Mouse (Mus musculus): ENCODE data around the gene Pde2a. TPM values are rescaled to one million over a fixed set of nuclear protein-coding genes. Genes with fewer than 3 reads are reported as not detected.

The Pde2a gene
- polyA plus RNA-seq, 1 experiment from 2014 or later, result 12.5 TPM

DNA sequence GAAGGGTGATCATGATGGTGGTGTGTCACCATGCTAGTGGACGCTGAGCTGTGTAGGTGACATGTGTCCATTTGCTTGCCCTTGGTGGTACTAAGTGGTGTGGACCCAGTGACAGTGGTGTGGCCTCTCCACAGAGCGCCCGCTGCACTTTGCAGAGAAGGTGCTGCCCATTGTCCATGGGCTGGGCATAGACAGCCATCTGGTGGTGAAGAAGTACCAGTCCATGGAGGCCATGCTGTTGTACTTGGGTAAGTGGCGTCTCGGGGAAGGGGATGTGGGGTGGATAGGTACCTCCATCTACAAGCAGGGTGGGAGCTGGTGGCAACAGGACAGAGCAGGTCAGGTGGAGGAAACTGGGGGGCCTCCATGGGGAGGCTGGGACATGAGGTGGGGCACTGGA is 17.7 kb upstream of the Pde2a start:
- Histone ChIP-seq H3K9me3 (replicated peaks) (no peaks in the 10 kb centered on the region), H3K4me1 (0 out of 2 replicates have a peak, but pooled peaks cover 3% of the 10 kb centered on the region), H3K4me3 (replicated peaks) (no peak overlapping the region), H3K27me3 (no peaks in the 10 kb centered on the region), H3K36me3 (peaks cover 90% of the 10 kb centered on the region), H3K4me2 (replicated peaks) (no peak overlapping the region), H3K9ac (no peak overlapping the region), H3K27ac (replicated peaks) (no peak overlapping the region)
- WGBS, result 91% methylated on average over 5 of the region's 5 CpGs
- no peak for ATAC-seq (ENCODE audit: insufficient number of reproducible peaks, low FRiP score, low TSS enrichment, low read depth)

DNA sequence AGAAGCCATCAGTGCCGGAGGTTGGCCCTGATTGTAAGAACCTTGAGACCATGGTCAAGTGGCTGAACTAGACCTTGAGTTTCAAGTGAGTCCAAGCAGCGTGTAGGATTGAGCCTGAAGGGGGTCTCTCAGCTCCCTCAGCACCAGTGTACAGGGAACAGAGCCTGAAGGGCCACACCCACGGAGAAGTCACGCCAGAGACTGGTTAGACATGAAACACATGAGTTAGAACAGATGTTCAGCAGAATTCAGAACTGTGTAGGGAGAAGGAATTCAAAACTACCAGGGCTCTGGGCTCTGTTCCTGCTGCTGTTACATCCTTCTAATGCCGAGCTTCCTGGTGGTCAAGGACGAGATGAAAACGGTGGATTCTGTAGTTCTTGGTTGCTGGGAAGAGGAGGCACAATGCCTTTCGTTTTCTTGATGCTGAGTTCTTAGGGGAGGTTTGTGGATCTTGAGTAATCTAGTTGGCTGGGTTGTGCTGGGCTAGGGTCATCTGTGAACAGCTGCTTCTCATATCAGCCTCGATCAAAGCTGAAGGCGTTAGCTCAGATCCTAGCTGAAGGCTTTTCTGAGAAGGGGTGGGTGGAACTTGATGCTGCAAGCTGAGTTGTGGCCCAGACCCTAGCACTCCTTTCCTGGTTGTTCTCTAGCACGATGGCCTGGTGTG is 11.1 kb upstream of the Pde2a start, which contains the start of gene Gm45837:
Gene Gm45837, plus strand, starts transcription at position 620 of the 670 bp plus-strand sequence.
- Histone ChIP-seq H3K9me3 (replicated peaks) (no peaks in the 10 kb centered on the region), H3K4me2 (replicated peaks) (no peak within 1 kb of the TSS), H3K4me3 (replicated peaks) (no peak within 1 kb of the TSS), H3K36me3 (peaks cover 55% of the 10 kb centered on the region), H3K9ac (no peak within 1 kb of the TSS), H3K27me3 (no peaks in the 10 kb centered on the region), H3K27ac (replicated peaks) (peak within 1 kb of the TSS; percentile 60), H3K4me1 (peaks cover 16% of the 10 kb centered on the region)
- no peak for ATAC-seq (ENCODE audit: insufficient number of reproducible peaks, low FRiP score, low TSS enrichment, low read depth)
- 46% methylated on average over 11 of the region's 11 CpGs for WGBS

DNA sequence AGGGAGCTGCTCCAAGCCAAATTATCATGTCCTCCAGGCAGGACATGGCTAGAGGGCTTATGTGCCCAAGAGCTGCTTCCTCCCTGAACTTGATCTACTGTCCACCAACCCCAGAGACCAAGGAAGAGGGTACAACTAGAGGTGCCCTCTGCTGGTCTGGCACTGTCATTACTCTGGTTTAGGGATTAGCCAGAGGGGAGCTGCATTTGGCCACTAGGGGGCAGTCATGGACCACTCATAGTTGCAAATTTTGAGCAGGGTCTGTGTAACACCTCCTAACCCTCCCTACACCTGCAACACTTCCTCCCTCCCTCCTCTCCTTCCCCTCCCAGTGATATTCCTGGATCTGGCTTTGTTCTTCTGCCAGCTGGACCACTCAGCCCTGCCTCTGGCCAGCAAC is 8.7 kb upstream of the Pde2a start:
- no peak for ATAC-seq (ENCODE audit: insufficient number of reproducible peaks, low FRiP score, low TSS enrichment, low read depth)
- no peak overlapping the region for H3K9ac ChIP-seq
- no peak overlapping the region for H3K27ac ChIP-seq (replicated peaks)
- H3K4me1 ChIP-seq, result peaks cover 26% of the 10 kb centered on the region
- H3K36me3 ChIP-seq, result peaks cover 40% of the 10 kb centered on the region
- no peak overlapping the region for H3K4me3 ChIP-seq (replicated peaks)
- H3K4me2 ChIP-seq (replicated peaks), result no peak overlapping the region
- H3K9me3 ChIP-seq (replicated peaks), result no peaks in the 10 kb centered on the region
- peaks cover 5% of the 10 kb centered on the region; the same call in 1 of the 2 replicates for H3K27me3 ChIP-seq

DNA sequence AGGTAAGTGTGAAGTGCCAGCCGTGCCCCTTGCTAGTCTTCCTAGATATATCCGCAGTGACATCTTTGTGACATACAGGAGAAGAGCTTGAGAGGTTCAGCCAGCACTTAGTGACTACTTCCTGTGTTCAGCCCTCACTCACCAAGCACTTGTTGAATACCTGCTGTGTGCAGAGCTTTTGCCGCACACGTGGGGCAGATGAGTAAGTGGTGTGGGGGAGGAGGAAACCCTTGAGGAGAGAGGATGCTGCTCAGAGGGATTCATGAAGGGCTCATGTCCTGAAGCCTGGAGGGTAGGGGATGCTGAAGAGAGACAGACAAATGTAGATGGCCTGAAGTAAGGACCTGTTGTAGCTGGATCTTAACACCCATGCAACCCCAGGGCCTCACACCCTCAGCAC is 7.3 kb upstream of the Pde2a start:
- Histone ChIP-seq H3K4me2 (replicated peaks) (no peak overlapping the region), H3K27me3 (peaks cover 12% of the 10 kb centered on the region; the same call in 1 of the 2 replicates), H3K9me3 (replicated peaks) (no peaks in the 10 kb centered on the region), H3K36me3 (peaks cover 26% of the 10 kb centered on the region), H3K4me3 (replicated peaks) (no peak overlapping the region), H3K27ac (replicated peaks) (no peak overlapping the region), H3K4me1 (peaks cover 26% of the 10 kb centered on the region), H3K9ac (no peak overlapping the region)
- 41% methylated on average over 4 of the region's 4 CpGs for WGBS
- ATAC-seq (ENCODE audit: insufficient number of reproducible peaks, low FRiP score, low TSS enrichment, low read depth), result no peak

DNA sequence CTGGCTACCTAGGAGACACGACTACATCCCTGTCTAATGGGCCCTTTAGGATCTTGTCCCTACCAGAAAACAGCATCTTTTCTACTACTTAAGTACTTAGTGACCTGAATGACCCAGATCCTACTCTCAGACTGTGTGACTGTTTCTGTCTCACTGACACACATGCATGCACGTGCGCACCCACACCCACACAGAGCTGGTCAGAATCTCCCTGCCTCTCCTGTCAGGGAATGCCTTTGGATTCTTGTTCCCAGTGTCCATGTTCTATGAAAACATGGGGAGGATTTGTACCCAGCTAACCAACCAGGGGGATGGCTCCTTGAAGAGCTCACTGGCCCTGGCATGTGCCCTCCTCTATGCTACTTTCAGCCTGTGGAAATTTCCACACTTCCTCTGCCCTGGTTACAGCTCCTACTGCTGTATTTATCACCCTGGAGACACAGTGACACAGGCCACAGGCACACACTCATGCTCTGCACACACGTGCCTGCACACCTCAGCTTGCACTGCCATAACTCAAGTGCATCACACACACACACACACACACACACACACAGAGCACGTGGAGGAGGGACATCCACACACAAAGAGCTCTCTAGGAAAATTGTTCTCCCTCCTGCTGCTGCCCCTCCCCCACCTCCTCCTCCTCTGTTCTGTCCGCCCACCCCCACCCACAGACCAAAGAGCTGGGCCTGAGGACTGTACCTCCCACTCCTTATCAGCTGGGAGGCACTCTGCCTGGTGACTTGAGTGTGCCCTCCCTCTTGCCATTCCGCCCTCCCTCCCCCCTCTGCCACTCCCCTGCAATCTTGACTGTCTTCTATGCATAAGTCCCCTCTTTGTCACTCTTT is 6.6 kb upstream of the Pde2a start:
- ATAC-seq (ENCODE audit: insufficient number of reproducible peaks, low FRiP score, low TSS enrichment, low read depth), result no peak
- WGBS, result 31% methylated on average over 7 of the region's 7 CpGs

DNA sequence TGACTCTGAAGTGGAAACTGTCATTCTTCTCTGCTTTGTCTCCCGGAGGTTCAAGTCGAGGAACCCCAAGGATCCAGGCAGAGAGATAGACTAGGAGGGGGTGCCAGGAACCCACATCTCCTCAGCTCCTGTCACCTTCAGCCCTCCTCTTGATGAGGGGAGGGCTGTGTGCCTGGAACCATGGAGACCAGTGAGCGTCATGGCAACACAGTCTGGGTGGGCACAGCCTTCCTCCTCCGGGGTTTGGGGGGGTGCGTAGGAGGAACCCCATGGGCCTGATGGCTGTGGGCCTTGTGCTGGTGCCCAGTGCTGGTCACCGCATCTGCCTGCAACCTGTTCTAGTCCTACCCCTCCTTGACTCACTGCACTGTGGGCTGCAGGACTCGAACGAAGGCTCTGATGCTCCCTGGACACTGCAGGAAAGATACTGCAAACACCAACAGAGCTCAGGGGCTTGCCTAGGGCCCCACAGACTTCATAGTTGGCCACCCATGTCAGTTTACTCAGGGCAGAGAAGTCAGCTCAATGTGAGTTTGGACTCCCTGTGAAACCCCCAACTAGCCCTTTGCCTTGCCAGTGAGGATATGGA is 5.9 kb upstream of the Pde2a start:
- Histone ChIP-seq H3K4me2 (replicated peaks) (no peak overlapping the region), H3K27ac (replicated peaks) (no peak overlapping the region), H3K36me3 (peaks cover 18% of the 10 kb centered on the region), H3K9me3 (replicated peaks) (no peaks in the 10 kb centered on the region), H3K4me3 (replicated peaks) (no peak overlapping the region), H3K27me3 (peaks cover 18% of the 10 kb centered on the region; the same call in 1 of the 2 replicates), H3K9ac (no peak overlapping the region), H3K4me1 (peaks cover 23% of the 10 kb centered on the region)
- 44% methylated on average over 8 of the region's 8 CpGs for WGBS
- ATAC-seq (ENCODE audit: insufficient number of reproducible peaks, low FRiP score, low TSS enrichment, low read depth), result no peak

More for the DNA sequence above, 6.6 kb upstream of the Pde2a start:
- no peak overlapping the region for H3K4me2 ChIP-seq (replicated peaks)
- peaks cover 13% of the 10 kb centered on the region; the same call in 1 of the 2 replicates for H3K27me3 ChIP-seq
- no peak overlapping the region for H3K4me3 ChIP-seq (replicated peaks)
- no peak overlapping the region for H3K9ac ChIP-seq
- peaks cover 22% of the 10 kb centered on the region for H3K36me3 ChIP-seq
- H3K9me3 ChIP-seq (replicated peaks), result no peaks in the 10 kb centered on the region
- peaks cover 26% of the 10 kb centered on the region for H3K4me1 ChIP-seq
- H3K27ac ChIP-seq (replicated peaks), result no peak overlapping the region

DNA sequence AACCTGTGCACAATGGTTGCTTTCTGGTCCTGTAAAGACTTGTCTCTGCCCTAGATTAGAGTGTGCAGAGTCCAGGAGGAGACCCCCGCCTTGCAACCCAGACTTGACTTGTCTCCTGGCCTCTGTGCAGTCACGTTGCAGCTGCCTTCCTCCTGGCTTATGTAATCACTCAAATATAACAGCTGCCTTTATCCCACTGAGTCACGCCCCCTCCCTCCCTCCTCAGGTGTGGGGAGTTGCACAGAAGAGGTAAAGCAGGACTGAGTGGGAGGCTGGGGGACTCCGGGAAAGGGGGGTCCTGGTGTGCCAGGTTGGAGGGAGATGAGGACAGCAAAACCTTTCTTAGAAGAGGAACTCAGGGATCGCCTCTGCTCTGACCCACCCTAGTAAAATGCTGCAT is 5.1 kb upstream of the Pde2a start:
- Histone ChIP-seq H3K9me3 (replicated peaks) (no peaks in the 10 kb centered on the region), H3K4me1 (peaks cover 16% of the 10 kb centered on the region; the same call in 1 of the 2 replicates), H3K4me2 (replicated peaks) (no peak overlapping the region), H3K27me3 (peaks cover 18% of the 10 kb centered on the region; the same call in 1 of the 2 replicates), H3K36me3 (peaks cover 11% of the 10 kb centered on the region), H3K27ac (replicated peaks) (no peak overlapping the region), H3K9ac (no peak overlapping the region), H3K4me3 (replicated peaks) (no peak overlapping the region)
- ATAC-seq (ENCODE audit: insufficient number of reproducible peaks, low FRiP score, low TSS enrichment, low read depth), result no peak
- 58% methylated on average over 5 of the region's 5 CpGs for WGBS

DNA sequence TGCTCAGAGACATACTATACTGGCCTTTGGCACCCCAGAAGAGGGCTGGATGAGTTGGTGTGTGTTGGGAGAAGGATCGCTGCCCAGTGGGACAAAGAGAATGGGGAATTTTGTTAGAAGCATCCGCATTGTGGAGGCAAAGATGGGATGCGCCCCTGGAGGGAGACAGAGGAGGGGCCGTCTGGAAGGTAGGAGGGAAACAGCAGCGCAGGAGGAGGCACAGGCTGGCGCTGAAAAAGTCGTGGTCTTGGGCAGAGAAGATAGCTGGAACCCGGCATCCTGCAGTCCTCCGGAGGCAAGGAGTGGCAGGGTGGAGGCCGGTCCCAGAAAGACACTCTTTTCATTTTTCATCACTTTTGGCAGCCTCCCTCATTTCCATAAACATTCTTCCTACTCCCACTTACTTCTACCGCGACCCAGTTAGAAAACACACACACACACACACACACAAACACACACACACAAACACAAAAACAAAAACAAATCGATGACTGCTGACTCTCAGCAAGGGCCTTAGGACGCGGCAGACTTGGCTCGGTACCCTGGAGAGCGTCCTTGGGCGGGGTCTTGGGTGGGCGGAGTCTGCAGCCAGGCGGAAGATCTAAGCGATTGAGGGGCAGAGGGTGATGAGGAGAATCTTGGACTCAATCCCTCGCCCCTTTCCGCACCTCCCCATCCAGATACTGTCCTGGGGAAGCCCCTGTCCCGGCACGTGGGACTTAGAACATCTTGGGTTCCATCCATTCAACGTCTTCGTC is 2.3 kb upstream of the Pde2a start:
- H3K9ac ChIP-seq, result no peak overlapping the region
- 3% methylated on average over 27 of the region's 27 CpGs for WGBS
- ATAC-seq (ENCODE audit: insufficient number of reproducible peaks, low FRiP score, low TSS enrichment, low read depth), result no peak
- no peak overlapping the region for H3K4me3 ChIP-seq (replicated peaks)
- H3K9me3 ChIP-seq (replicated peaks), result no peaks in the 10 kb centered on the region
- no peak overlapping the region for H3K27ac ChIP-seq (replicated peaks)
- peaks cover 16% of the 10 kb centered on the region; the same call in 1 of the 2 replicates for H3K4me1 ChIP-seq
- H3K36me3 ChIP-seq, result no peaks in the 10 kb centered on the region
- peaks cover 18% of the 10 kb centered on the region; the same call in 1 of the 2 replicates for H3K27me3 ChIP-seq
- H3K4me2 ChIP-seq (replicated peaks), result no peak overlapping the region

DNA sequence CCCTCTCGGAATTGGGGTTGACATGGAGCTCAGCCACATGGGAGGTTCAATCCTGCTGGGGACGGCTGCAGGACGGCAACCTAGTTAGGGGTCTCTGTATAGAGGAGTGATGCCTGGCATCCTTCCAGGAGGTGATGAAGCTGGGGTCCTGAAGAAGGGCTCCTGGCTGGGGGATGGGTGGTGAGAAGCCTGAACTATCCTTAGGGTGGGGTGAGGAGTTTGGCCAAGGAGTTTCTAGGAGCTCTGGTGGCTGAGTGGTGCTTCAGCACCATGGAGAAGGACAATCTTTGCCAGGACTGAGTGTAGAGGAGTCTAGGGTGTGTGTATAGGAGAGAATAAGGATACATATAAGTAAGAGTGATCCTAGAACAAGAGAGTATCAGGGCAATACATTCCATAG is 578 bp downstream of the Pde2a start:
- no peak overlapping the region for H3K4me2 ChIP-seq (replicated peaks)
- no peak for ATAC-seq (ENCODE audit: insufficient number of reproducible peaks, low FRiP score, low TSS enrichment, low read depth)
- no peaks in the 10 kb centered on the region for H3K4me1 ChIP-seq
- WGBS, result 30% methylated on average over 3 of the region's 3 CpGs
- H3K9ac ChIP-seq, result no peak overlapping the region
- H3K27me3 ChIP-seq, result peaks cover 18% of the 10 kb centered on the region; the same call in 1 of the 2 replicates
- no peaks in the 10 kb centered on the region for H3K9me3 ChIP-seq (replicated peaks)
- H3K27ac ChIP-seq (replicated peaks), result no peak overlapping the region
- H3K4me3 ChIP-seq (replicated peaks), result no peak overlapping the region
- H3K36me3 ChIP-seq, result no peaks in the 10 kb centered on the region

DNA sequence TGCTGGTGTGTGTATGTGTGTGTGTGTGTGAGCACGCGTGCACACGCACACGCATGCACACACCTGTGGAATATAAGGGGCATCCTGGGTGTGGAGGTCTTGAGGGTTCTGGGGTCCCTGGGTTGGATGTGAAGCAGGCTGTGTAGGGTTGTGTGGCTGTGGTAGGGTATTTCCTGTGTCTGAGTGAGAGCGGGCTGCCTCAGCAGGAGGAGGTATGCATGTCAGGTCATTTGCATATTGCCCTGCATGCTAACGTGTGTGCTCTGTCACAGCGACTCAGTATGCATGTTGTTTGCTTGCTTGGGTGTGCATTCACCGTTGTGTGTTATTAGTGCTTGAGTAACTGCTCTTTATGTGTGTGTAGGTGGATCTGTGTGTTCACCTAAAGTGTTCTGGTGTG is 1.2 kb downstream of the Pde2a start:
- Histone ChIP-seq H3K27me3 (peaks cover 14% of the 10 kb centered on the region; the same call in 1 of the 2 replicates), H3K9me3 (replicated peaks) (no peaks in the 10 kb centered on the region), H3K4me1 (no peaks in the 10 kb centered on the region), H3K9ac (no peak overlapping the region), H3K36me3 (no peaks in the 10 kb centered on the region), H3K4me3 (replicated peaks) (no peak overlapping the region), H3K27ac (replicated peaks) (no peak overlapping the region), H3K4me2 (replicated peaks) (no peak overlapping the region)
- WGBS, result 86% methylated on average over 8 of the region's 8 CpGs
- no peak for ATAC-seq (ENCODE audit: insufficient number of reproducible peaks, low FRiP score, low TSS enrichment, low read depth)

Measured in embryonic facial prominence, embryonic 15.5 days (tissue).